Mouse (Mus musculus) heart, adult 2 months (tissue): ENCODE data around the gene Styk1.

Source experiments
- CTCF ChIP-seq: fragments of 200-600 bp; IDR thresholded peaks from 2 replicates; pipeline ENCODE4 v1.8.1; 2022; ENCODE audit warnings: antibody characterized with exemption, mild to moderate bottlenecking, moderate library complexity
- POLR2A ChIP-seq: fragments of 200-500 bp; IDR thresholded peaks from 2 replicates; pipeline ENCODE4 v1.6.1; 2011; ENCODE audit warnings: mild to moderate bottlenecking, low read depth, low read length, control low read depth; ENCODE audit not compliant: insufficient read depth

- TF ChIP-seq CTCF (no peak), POLR2A (no peak; the same call in 1 of the 2 replicates)
Observed at GRCm38 (mm10) chr6:131388040-131389021, 34.9 kb upstream of the Styk1 start, which contains the start of gene Ybx3.
